Mouse (Mus musculus): Measurements from ENCODE around the gene Olfr389. TPM values are rescaled to one million over a fixed set of nuclear protein-coding genes. Genes with fewer than 3 reads are reported as not detected.

Gene Olfr389
- polyA plus RNA-seq (2014; fragmentation: Nextera tagmentation; extraction: Ambion mirVana): not detected in 2 replicates

- Histone ChIP-seq H3K36me3 (ENCODE audit: control insufficient read depth, insufficient read depth, low read length) (no peaks in the 10 kb centered on the region), H3K27me3 (replicated peaks; ENCODE audit: control insufficient read depth, insufficient read depth, low read length) (no peaks in the 10 kb centered on the region), H3K4me2 (no peak within 1 kb of the TSS), H3K27ac (ENCODE audit: low read depth, low read length) (no peak within 1 kb of the TSS), H3K4me3 (ENCODE audit: low read depth, low read length) (no peak within 1 kb of the TSS), H3K9ac (ENCODE audit: low read depth, low read length) (no peak within 1 kb of the TSS), H3K4me1 (replicated peaks; ENCODE audit: control insufficient read depth, insufficient read depth, low read length) (no peaks in the 10 kb centered on the region), H3K9me3 (ENCODE audit: control insufficient read depth, low read length) (no peaks in the 10 kb centered on the region)
- DNase-seq (ENCODE audit: low spot score) (no peak), ATAC-seq (replicated peaks; ENCODE audit: low FRiP score) (no peak)
- 79% methylated on average over 1 of the region's 1 CpGs for WGBS
These were observed at the start of gene Olfr389 for GRCm38 (mm10) chr11:73780613-73781012. Olfr389 (minus strand) TSS chr11:73780713.

DNA sequence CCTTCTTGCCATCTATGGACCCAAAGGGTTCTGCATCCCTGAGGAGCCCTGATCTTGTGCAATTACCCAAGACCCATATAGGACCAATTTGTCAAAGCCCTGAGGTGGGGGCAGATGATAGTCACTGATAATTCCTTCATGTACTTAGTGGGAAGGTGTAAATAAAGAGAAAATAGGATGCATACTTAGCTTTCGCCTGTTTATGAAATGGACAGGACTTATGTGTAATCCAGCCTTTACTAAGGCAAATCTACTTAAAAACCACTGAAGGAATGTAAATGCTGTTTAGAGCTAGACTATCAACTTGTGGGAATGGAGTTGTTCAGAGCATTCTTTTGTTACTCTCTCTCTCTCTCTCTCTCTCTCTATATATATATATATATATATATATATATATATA, 36.4 kb upstream of the Olfr389 start, which contains the start of gene Olfr392:
Olfr392 (minus strand) TSS at position 101 of the 400 bp plus-strand sequence.
- Histone ChIP-seq H3K9me3 (ENCODE audit: control insufficient read depth, low read length) (0 out of 2 replicates have a peak, but pooled peaks cover 3% of the 10 kb centered on the region), H3K27ac (ENCODE audit: low read depth, low read length) (no peak within 1 kb of the TSS), H3K4me2 (no peak within 1 kb of the TSS), H3K27me3 (replicated peaks; ENCODE audit: control insufficient read depth, insufficient read depth, low read length) (no peaks in the 10 kb centered on the region), H3K4me3 (ENCODE audit: low read depth, low read length) (no peak within 1 kb of the TSS), H3K9ac (ENCODE audit: low read depth, low read length) (no peak within 1 kb of the TSS), H3K4me1 (replicated peaks; ENCODE audit: control insufficient read depth, insufficient read depth, low read length) (no peaks in the 10 kb centered on the region), H3K36me3 (ENCODE audit: control insufficient read depth, insufficient read depth, low read length) (no peaks in the 10 kb centered on the region)
- ATAC-seq (replicated peaks; ENCODE audit: low FRiP score): no peak
- WGBS: 95% methylated on average over 1 of the region's 1 CpGs
- DNase-seq (ENCODE audit: low spot score): no peak

GRCm38 (mm10) chr11:73802952-73803351, 22.4 kb upstream of the Olfr389 start, which contains the start of gene Olfr391-ps:
Olfr391-ps (minus strand) TSS chr11:73803052.
- Histone ChIP-seq H3K4me2 (no peak within 1 kb of the TSS), H3K36me3 (ENCODE audit: control insufficient read depth, insufficient read depth, low read length) (no peaks in the 10 kb centered on the region), H3K27me3 (replicated peaks; ENCODE audit: control insufficient read depth, insufficient read depth, low read length) (no peaks in the 10 kb centered on the region), H3K9me3 (ENCODE audit: control insufficient read depth, low read length) (no peaks in the 10 kb centered on the region), H3K4me3 (ENCODE audit: low read depth, low read length) (no peak within 1 kb of the TSS), H3K9ac (ENCODE audit: low read depth, low read length) (no peak within 1 kb of the TSS), H3K4me1 (replicated peaks; ENCODE audit: control insufficient read depth, insufficient read depth, low read length) (no peaks in the 10 kb centered on the region), H3K27ac (ENCODE audit: low read depth, low read length) (no peak within 1 kb of the TSS)
- no peak for DNase-seq (ENCODE audit: low spot score)
- 24% methylated on average over 1 of the region's 1 CpGs for WGBS
- ATAC-seq (replicated peaks; ENCODE audit: low FRiP score): no peak

- Histone ChIP-seq H3K36me3 (ENCODE audit: control insufficient read depth, insufficient read depth, low read length) (no peaks in the 10 kb centered on the region), H3K9me3 (ENCODE audit: control insufficient read depth, low read length) (no peaks in the 10 kb centered on the region), H3K27me3 (replicated peaks; ENCODE audit: control insufficient read depth, insufficient read depth, low read length) (no peaks in the 10 kb centered on the region), H3K9ac (ENCODE audit: low read depth, low read length) (no peak within 1 kb of the TSS), H3K4me2 (no peak within 1 kb of the TSS), H3K27ac (ENCODE audit: low read depth, low read length) (no peak within 1 kb of the TSS), H3K4me3 (ENCODE audit: low read depth, low read length) (no peak within 1 kb of the TSS), H3K4me1 (replicated peaks; ENCODE audit: control insufficient read depth, insufficient read depth, low read length) (no peaks in the 10 kb centered on the region)
- no peak for ATAC-seq (replicated peaks; ENCODE audit: low FRiP score)
- DNase-seq (ENCODE audit: low spot score): no peak
- WGBS: 67% methylated on average over 1 of the region's 1 CpGs
These were observed 2.2 kb upstream of the Olfr389 start, which contains the start of gene Olfr390 for GRCm38 (mm10) chr11:73782664-73783063. Olfr390 (plus strand) TSS chr11:73782964.

- Histone ChIP-seq H3K4me1 (replicated peaks; ENCODE audit: control insufficient read depth, insufficient read depth, low read length) (no peaks in the 10 kb centered on the region), H3K4me3 (ENCODE audit: low read depth, low read length) (no peak overlapping the region), H3K27me3 (replicated peaks; ENCODE audit: control insufficient read depth, insufficient read depth, low read length) (no peaks in the 10 kb centered on the region), H3K4me2 (no peak overlapping the region), H3K27ac (ENCODE audit: low read depth, low read length) (no peak overlapping the region), H3K9me3 (ENCODE audit: control insufficient read depth, low read length) (0 out of 2 replicates have a peak, but pooled peaks cover 5% of the 10 kb centered on the region), H3K36me3 (ENCODE audit: control insufficient read depth, insufficient read depth, low read length) (no peaks in the 10 kb centered on the region), H3K9ac (ENCODE audit: low read depth, low read length) (no peak overlapping the region)
- ATAC-seq (replicated peaks; ENCODE audit: low FRiP score): no peak
- no peak for DNase-seq (ENCODE audit: low spot score)
These were observed 21.4 kb downstream of the Olfr389 start for GRCm38 (mm10) chr11:73759115-73759514.

Other genes with a start within 250 kb of the Olfr389 start
- gene Olfr385, start 187.7 kb downstream of the Olfr389 start, polyA plus RNA-seq (2014; fragmentation: Nextera tagmentation; extraction: Ambion mirVana): not detected in 2 replicates
- not detected in 2 replicates for gene Olfr384, start 182.1 kb downstream of the Olfr389 start, polyA plus RNA-seq (2014; fragmentation: Nextera tagmentation; extraction: Ambion mirVana)
- not detected in 2 replicates for gene Zfp735, start 91.9 kb downstream of the Olfr389 start, polyA plus RNA-seq (2014; fragmentation: Nextera tagmentation; extraction: Ambion mirVana)
- gene Olfr390, start 2.3 kb upstream of the Olfr389 start, polyA plus RNA-seq (2014; fragmentation: Nextera tagmentation; extraction: Ambion mirVana): not detected in 2 replicates
- not detected in 2 replicates for gene Olfr391-ps, start 22.3 kb upstream of the Olfr389 start, polyA plus RNA-seq (2014; fragmentation: Nextera tagmentation; extraction: Ambion mirVana)
- gene Olfr392, start 36.3 kb upstream of the Olfr389 start, polyA plus RNA-seq (2014; fragmentation: Nextera tagmentation; extraction: Ambion mirVana): not detected in 2 replicates
- gene Olfr393, start 70.7 kb upstream of the Olfr389 start, polyA plus RNA-seq (2014; fragmentation: Nextera tagmentation; extraction: Ambion mirVana): not detected in 2 replicates
- not detected in 2 replicates for gene Olfr394, start 110.1 kb upstream of the Olfr389 start, polyA plus RNA-seq (2014; fragmentation: Nextera tagmentation; extraction: Ambion mirVana)
- gene Olfr395, start 128.6 kb upstream of the Olfr389 start, polyA plus RNA-seq (2014; fragmentation: Nextera tagmentation; extraction: Ambion mirVana): not detected in 2 replicates
- not detected in 2 replicates for gene Olfr23, start 156.0 kb upstream of the Olfr389 start, polyA plus RNA-seq (2014; fragmentation: Nextera tagmentation; extraction: Ambion mirVana)
- gene Olfr397, start 180.1 kb upstream of the Olfr389 start, polyA plus RNA-seq (2014; fragmentation: Nextera tagmentation; extraction: Ambion mirVana): not detected in 2 replicates
- not detected in 2 replicates for gene Olfr398, start 209.7 kb upstream of the Olfr389 start, polyA plus RNA-seq (2014; fragmentation: Nextera tagmentation; extraction: Ambion mirVana)

Data from liver, embryonic 11.5 days (tissue).